Mouse (Mus musculus) liver, embryonic 12.5 days (tissue): ENCODE results near the gene Ggta1. TPM values are rescaled to one million over a fixed set of nuclear protein-coding genes. Genes with fewer than 3 reads are reported as not detected.

Source experiments
- ATAC-seq: fragments of 200-750 bp; cut with Nextera tagmentation; 2 replicates; pipeline ENCODE4 v1.8.0; 2017; ENCODE audit warnings: moderate number of reproducible peaks, mild to moderate bottlenecking, moderate library complexity
- H3K27ac ChIP-seq: fragments of 300-500 bp; sonication (generic); 2 replicates; pipeline ENCODE4 v1.5.1; 2016; ENCODE audit warnings: mild to moderate bottlenecking
- H3K27me3 ChIP-seq: fragments of 300-500 bp; sonication (generic); replicated peaks from 2 replicates; pipeline ENCODE4 v1.6.1; 2016; ENCODE audit warnings: mild to moderate bottlenecking, moderate library complexity
- H3K36me3 ChIP-seq: fragments of 300-500 bp; sonication (generic); 2 replicates; pipeline ENCODE4 v1.6.1; 2016; ENCODE audit warnings: mild to moderate bottlenecking, moderate library complexity
- H3K4me1 ChIP-seq: fragments of 300-500 bp; sonication (generic); 2 replicates; pipeline ENCODE4 v1.6.1; 2016
- H3K4me2 ChIP-seq: fragments of 300-500 bp; sonication (generic); 2 replicates; pipeline ENCODE4 v1.6.1; 2016; ENCODE audit warnings: mild to moderate bottlenecking, moderate library complexity
- H3K4me3 ChIP-seq: fragments of 300-500 bp; sonication (generic); 2 replicates; pipeline ENCODE4 v1.5.1; 2016; ENCODE audit warnings: mild to moderate bottlenecking, moderate library complexity
- H3K9ac ChIP-seq: fragments of 300-500 bp; sonication (generic); 2 replicates; pipeline ENCODE4 v1.6.1; 2016; ENCODE audit warnings: mild to moderate bottlenecking, moderate library complexity
- H3K9me3 ChIP-seq: fragments of 300-500 bp; sonication (generic); replicated peaks from 2 replicates; pipeline ENCODE4 v1.6.1; 2016; ENCODE audit warnings: mild to moderate bottlenecking, moderate library complexity
- WGBS: fragments of 180-500 bp; shearing (Covaris S2); methylation state at CpG from one replicate; pipeline ENCODE4 v1.1.7; 2016; ENCODE audit not compliant: insufficient replicate concordance; 5-methylcytosine and 5-hydroxymethylcytosine counted together
- polyA plus RNA-seq: library from polyadenylated mRNA; unstranded; fragments of >200 nt; fragmentation: Nextera tagmentation; extraction: Ambion mirVana; gene quantifications from 2 replicates; pipeline ENCODE4 v1.2.1, GENCODE M21; 2016

Gene Ggta1
- polyA plus RNA-seq, 1 experiment from 2014 or later, result 12.7 TPM

DNA sequence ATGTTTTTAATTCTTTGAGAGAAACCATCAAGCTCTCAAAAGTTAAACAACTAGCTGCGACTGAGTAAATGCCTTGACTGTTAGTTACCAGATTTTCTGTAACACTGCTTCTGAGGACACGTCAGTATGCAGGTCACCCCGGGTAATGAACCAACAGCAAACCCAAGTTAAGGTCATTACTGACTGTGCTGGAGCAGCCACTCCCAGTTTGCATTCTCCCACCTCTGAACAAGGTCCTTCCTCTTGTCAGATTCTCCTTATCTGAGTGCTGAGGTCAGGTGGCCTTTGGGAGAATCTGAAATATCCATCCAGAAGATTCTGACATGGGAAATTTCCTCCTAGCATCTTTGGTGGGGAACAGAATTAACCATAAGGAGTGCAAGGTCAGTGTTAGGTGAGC is 4.8 kb upstream of the Ggta1 start:
- Histone ChIP-seq H3K9me3 (no peaks in the 10 kb centered on the region), H3K27ac (no peak overlapping the region), H3K4me1 (peaks cover 18% of the 10 kb centered on the region), H3K4me2 (no peak overlapping the region), H3K9ac (no peak overlapping the region), H3K27me3 (no peaks in the 10 kb centered on the region), H3K4me3 (no peak overlapping the region), H3K36me3 (no peaks in the 10 kb centered on the region)
- 64% methylated on average over 3 of the region's 3 CpGs for WGBS
- no peak for ATAC-seq

- Histone ChIP-seq H3K4me2 (no peak overlapping the region), H3K27ac (no peak overlapping the region)
Observed at GRCm38 (mm10) chr2:35465677-35466076, 2.6 kb upstream of the Ggta1 start.

DNA sequence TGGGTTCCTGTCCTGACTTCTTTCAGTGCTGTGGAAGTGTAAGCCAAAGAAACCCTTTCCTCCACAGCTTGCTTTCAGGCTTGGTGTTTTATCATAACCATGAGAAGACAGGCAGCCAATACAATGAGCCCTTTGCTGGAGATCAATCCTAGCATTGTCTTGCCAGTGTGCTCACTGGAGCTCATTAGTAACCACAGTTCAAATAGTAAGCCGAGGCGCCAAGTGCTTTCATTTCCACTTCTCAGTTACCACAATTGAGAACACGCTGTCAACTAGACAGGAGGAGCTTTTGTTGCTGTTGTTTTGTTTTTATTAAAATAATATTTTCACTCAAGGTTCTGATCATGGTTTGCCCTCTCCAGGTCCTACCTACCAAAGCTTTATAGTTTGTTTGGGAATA is 1.5 kb upstream of the Ggta1 start:
- Histone ChIP-seq H3K9me3 (no peaks in the 10 kb centered on the region), H3K36me3 (peaks cover 2% of the 10 kb centered on the region; the same call in 1 of the 2 replicates), H3K4me2 (peak overlapping the region; percentile 95), H3K27me3 (no peaks in the 10 kb centered on the region), H3K4me1 (peaks cover 50% of the 10 kb centered on the region), H3K4me3 (no peak overlapping the region), H3K9ac (no peak overlapping the region), H3K27ac (peak overlapping the region; percentile 83; the same call in 1 of the 2 replicates)
- WGBS, result 81% methylated on average over 3 of the region's 3 CpGs
- no peak for ATAC-seq

More at GRCm38 (mm10) chr2:35465677-35466076, 2.6 kb upstream of the Ggta1 start:
- Histone ChIP-seq H3K36me3 (no peaks in the 10 kb centered on the region), H3K4me1 (peaks cover 38% of the 10 kb centered on the region), H3K4me3 (no peak overlapping the region), H3K27me3 (no peaks in the 10 kb centered on the region), H3K9ac (no peak overlapping the region), H3K9me3 (no peaks in the 10 kb centered on the region)
- ATAC-seq, result no peak

- peak overlapping the region; percentile 67 for H3K4me3 ChIP-seq
- H3K27me3 ChIP-seq, result no peaks in the 10 kb centered on the region
- no peak for ATAC-seq
- no peaks in the 10 kb centered on the region for H3K9me3 ChIP-seq
- 69% methylated on average over 7 of the region's 7 CpGs for WGBS
- H3K27ac ChIP-seq, result peak overlapping the region; percentile 83
- H3K9ac ChIP-seq, result no peak overlapping the region
- peaks cover 54% of the 10 kb centered on the region for H3K4me1 ChIP-seq
- H3K36me3 ChIP-seq, result peaks cover 5% of the 10 kb centered on the region; the same call in 1 of the 2 replicates
- H3K4me2 ChIP-seq, result peak overlapping the region; percentile 95
Observed at GRCm38 (mm10) chr2:35464089-35464534, 1.1 kb upstream of the Ggta1 start.

- Histone ChIP-seq H3K9me3 (no peaks in the 10 kb centered on the region), H3K27me3 (no peaks in the 10 kb centered on the region), H3K36me3 (peaks cover 9% of the 10 kb centered on the region), H3K4me2 (peak overlapping the region; percentile 95), H3K4me3 (peak overlapping the region; percentile 67), H3K9ac (peak overlapping the region; percentile 79; the same call in 1 of the 2 replicates), H3K4me1 (peaks cover 58% of the 10 kb centered on the region), H3K27ac (peak overlapping the region; percentile 83)
- peak; percentile 71 for ATAC-seq
- 10% methylated on average over 19 of the region's 19 CpGs for WGBS
Observed at GRCm38 (mm10) chr2:35463372-35464088, 499 bp upstream of the Ggta1 start.

GRCm38 (mm10) chr2:35461971-35462787 is 852 bp downstream of the Ggta1 start:
- Histone ChIP-seq H3K27me3 (no peaks in the 10 kb centered on the region), H3K4me1 (peaks cover 59% of the 10 kb centered on the region), H3K4me2 (peak overlapping the region; percentile 95), H3K4me3 (peak overlapping the region; percentile 67), H3K9me3 (0 out of 2 replicates have a peak, but pooled peaks cover 4% of the 10 kb centered on the region), H3K27ac (peak overlapping the region; percentile 83), H3K36me3 (peaks cover 20% of the 10 kb centered on the region), H3K9ac (peak overlapping the region; percentile 79)
- WGBS, result under 1% methylated on average over 43 of the region's 52 CpGs
- peak; percentile 73 for ATAC-seq

- H3K9me3 ChIP-seq, result 0 out of 2 replicates have a peak, but pooled peaks cover 4% of the 10 kb centered on the region
- H3K36me3 ChIP-seq, result peaks cover 29% of the 10 kb centered on the region
- H3K4me2 ChIP-seq, result peak overlapping the region; percentile 95
- WGBS, result 2% methylated on average over 19 of the region's 20 CpGs
- peak overlapping the region; percentile 67 for H3K4me3 ChIP-seq
- H3K27ac ChIP-seq, result peak overlapping the region; percentile 83
- ATAC-seq, result peak; percentile 86
- peak overlapping the region; percentile 79 for H3K9ac ChIP-seq
- H3K4me1 ChIP-seq, result peaks cover 64% of the 10 kb centered on the region
- H3K27me3 ChIP-seq, result no peaks in the 10 kb centered on the region
Observed at GRCm38 (mm10) chr2:35461131-35461947, 1.7 kb downstream of the Ggta1 start.

DNA sequence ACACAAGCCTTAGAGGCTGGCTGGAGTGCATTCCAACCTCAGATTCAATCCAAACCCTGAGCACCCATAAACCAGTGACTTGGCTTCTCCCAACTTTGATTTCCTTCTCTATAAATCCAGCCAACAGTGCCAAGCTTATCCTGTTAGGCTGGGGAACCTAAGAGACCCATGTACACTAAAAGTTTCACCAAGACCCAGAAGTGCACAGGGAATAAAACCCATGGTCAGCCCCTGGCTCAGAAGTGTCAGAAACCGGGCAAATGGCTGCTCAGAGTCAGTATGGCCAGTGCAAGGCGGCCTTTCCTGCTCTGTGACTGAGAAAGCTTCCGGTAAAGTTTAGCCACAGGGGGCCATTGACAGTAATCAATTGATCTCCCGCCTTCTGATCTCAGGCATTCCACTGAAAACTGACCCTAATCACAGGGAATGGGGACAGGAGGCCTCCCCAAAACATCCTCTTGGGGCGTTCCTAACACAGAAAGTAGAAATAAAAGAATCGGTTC is 2.6 kb downstream of the Ggta1 start:
- H3K27me3 ChIP-seq, result no peaks in the 10 kb centered on the region
- H3K4me1 ChIP-seq, result peaks cover 69% of the 10 kb centered on the region
- 0 out of 2 replicates have a peak, but pooled peaks cover 4% of the 10 kb centered on the region for H3K9me3 ChIP-seq
- peak overlapping the region; percentile 83 for H3K27ac ChIP-seq
- H3K9ac ChIP-seq, result peak overlapping the region; percentile 79
- H3K36me3 ChIP-seq, result peaks cover 29% of the 10 kb centered on the region
- ATAC-seq, result no peak
- WGBS, result 9% methylated on average over 6 of the region's 6 CpGs
- H3K4me3 ChIP-seq, result peak overlapping the region; percentile 67
- peak overlapping the region; percentile 95 for H3K4me2 ChIP-seq

GRCm38 (mm10) chr2:35459316-35459715 is 3.7 kb downstream of the Ggta1 start:
- Histone ChIP-seq H3K27me3 (no peaks in the 10 kb centered on the region), H3K9ac (no peak overlapping the region), H3K4me3 (peak overlapping the region; percentile 67; the same call in 1 of the 2 replicates), H3K36me3 (peaks cover 32% of the 10 kb centered on the region), H3K27ac (no peak overlapping the region), H3K4me2 (peak overlapping the region; percentile 95), H3K4me1 (peaks cover 75% of the 10 kb centered on the region), H3K9me3 (0 out of 2 replicates have a peak, but pooled peaks cover 4% of the 10 kb centered on the region)
- no peak for ATAC-seq

GRCm38 (mm10) chr2:35458421-35458820 is 4.6 kb downstream of the Ggta1 start:
- Histone ChIP-seq H3K9ac (no peak overlapping the region), H3K36me3 (peaks cover 32% of the 10 kb centered on the region), H3K4me1 (peaks cover 74% of the 10 kb centered on the region), H3K27ac (peak overlapping the region; percentile 27; the same call in 1 of the 2 replicates), H3K27me3 (no peaks in the 10 kb centered on the region), H3K4me3 (no peak overlapping the region), H3K9me3 (0 out of 2 replicates have a peak, but pooled peaks cover 4% of the 10 kb centered on the region), H3K4me2 (no peak overlapping the region)
- ATAC-seq, result no peak
- WGBS, result 86% methylated on average over 4 of the region's 4 CpGs

DNA sequence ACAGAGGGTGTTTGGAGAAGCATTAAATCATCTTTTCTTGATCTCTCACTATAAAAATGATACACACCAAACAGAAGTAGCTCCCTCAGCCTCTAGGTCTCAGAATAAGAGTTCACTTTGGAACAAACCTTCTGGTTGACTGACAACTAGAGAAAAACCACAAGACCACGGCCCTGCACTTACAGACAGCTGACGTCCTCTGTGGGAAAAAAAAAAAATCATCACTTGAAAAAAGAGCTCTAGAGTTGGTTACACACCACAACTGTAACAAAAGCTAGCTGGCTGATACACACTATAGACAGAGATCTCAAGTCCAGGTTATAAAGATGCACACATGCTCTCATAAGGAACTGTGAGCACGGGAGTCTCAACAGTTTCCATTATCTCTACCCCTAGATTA is 9.3 kb downstream of the Ggta1 start:
- H3K4me3 ChIP-seq, result no peak overlapping the region
- no peak overlapping the region for H3K4me2 ChIP-seq
- H3K4me1 ChIP-seq, result peaks cover 77% of the 10 kb centered on the region
- ATAC-seq, result no peak
- H3K27me3 ChIP-seq, result no peaks in the 10 kb centered on the region
- WGBS, result 39% methylated on average over 3 of the region's 3 CpGs
- no peak overlapping the region for H3K27ac ChIP-seq
- peaks cover 25% of the 10 kb centered on the region for H3K36me3 ChIP-seq
- no peak overlapping the region for H3K9ac ChIP-seq
- H3K9me3 ChIP-seq, result 0 out of 2 replicates have a peak, but pooled peaks cover 4% of the 10 kb centered on the region
